Mouse (Mus musculus) myocyte (in vitro differentiated cells): ENCODE data around the gene Fam71d.

ENCODE experiments used
- MAX ChIP-seq: IDR thresholded peaks from one replicate; pipeline ENCODE4 v1.6.1; 2011; ENCODE audit warnings: low read depth, mild to moderate bottlenecking, control low read depth
- POLR2A ChIP-seq: IDR thresholded peaks from one replicate; pipeline ENCODE4 v1.6.1; 2011; ENCODE audit warnings: low read depth, mild to moderate bottlenecking, control low read depth, moderate library complexity; ENCODE audit not compliant: insufficient read length
- USF1 ChIP-seq: IDR thresholded peaks from one replicate; pipeline ENCODE4 v1.6.1; 2011; ENCODE audit warnings: low read depth, mild to moderate bottlenecking, control low read depth, moderate library complexity

- no peak for TF ChIP-seq USF1
- peak; percentile 82 for TF ChIP-seq POLR2A
- TF ChIP-seq MAX = no peak
These were observed 57.4 kb downstream of the Fam71d start, which contains the start of gene Mpp5 for GRCm38 (mm10) chr12:78748557-78749377.
